Mouse (Mus musculus) urinary bladder, postnatal 25 days (tissue): ENCODE data around the gene Gm20604.

Experiments
- DNase-seq: peaks from one replicate; pipeline ENCODE4 v3.0.0; 2022; ENCODE audit warnings: low spot score

Gm20604 gene

DNA sequence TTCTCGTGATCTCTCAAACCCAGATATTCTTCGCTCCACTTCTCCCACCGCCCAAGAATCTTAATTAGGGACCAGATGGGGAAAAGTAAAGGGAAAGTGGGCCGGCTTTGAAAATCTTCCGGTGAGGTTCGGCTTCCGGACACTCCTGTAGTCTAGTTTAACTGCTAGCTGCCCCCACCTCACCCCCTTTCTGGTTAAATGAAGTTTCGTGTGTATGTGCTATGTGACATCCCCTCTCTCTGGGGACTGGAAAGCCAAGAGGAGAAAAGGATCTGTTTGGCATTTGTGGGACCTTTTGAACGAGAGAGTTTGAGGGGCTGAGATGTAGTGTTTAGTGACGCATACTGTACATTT, at the start of gene Gm20604:
Gm20604 (minus strand) TSS at position 270 of the 354 bp plus-strand sequence.
- DNase-seq = no peak

DNA sequence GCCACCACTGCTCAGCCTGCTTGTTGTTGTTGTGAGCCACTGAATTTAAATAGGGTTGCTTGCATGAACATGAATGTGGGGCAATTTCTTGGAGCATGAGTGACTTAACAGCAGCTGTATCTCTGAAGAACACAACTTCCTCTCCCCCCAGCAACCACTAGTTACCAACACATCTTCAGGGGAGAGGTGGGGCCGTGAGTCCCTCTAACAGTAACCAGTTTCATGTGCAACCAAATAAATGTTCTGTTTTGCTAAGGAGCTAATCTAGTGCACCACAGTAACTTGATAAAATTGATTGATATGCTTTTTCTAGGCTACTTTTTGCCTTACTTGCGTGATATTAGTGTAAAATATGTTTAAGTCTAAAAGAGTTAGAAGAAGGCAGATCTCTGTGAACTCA, 41.1 kb upstream of the Gm20604 start:
- DNase-seq = no peak

DNA sequence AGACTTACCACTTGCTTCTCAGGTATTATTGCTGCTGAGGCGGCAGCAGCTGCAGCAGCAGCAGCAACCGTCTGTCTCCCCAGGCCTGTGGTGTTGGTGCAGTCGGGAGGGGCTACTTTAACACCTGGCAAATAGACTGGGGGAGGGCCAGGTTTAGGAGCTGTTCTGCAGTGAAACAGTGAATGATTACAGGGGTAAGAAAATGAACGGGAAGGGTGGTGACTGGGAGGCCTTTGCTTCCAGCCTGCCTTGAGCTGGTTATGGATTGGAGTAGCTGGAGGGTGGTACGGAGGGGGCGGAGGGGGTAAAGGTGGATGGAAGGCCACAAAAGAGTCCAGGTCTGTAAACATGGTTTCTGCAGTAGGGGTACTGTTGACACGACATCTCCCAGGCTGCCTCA, 29.5 kb upstream of the Gm20604 start:
- no peak for DNase-seq

DNA sequence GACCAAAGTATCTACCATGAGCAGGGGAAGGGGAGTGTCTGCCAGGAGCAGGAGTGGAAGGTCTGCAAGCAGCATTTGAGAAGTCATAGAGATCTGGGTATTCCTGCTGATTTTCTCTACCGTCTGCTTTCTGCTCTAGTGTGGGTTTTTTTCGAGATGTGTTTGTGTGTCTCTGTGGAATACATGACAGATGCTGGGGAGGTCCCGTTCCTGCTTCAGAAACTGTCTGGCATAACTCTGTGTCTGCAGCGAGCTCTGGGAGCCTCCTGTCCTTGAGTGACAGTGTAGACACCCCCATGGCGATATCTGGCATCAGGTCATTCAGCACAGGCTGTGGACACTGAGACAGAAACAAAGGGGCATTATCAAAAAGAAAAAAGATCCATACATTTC, 27.1 kb upstream of the Gm20604 start:
- no peak for DNase-seq

DNA sequence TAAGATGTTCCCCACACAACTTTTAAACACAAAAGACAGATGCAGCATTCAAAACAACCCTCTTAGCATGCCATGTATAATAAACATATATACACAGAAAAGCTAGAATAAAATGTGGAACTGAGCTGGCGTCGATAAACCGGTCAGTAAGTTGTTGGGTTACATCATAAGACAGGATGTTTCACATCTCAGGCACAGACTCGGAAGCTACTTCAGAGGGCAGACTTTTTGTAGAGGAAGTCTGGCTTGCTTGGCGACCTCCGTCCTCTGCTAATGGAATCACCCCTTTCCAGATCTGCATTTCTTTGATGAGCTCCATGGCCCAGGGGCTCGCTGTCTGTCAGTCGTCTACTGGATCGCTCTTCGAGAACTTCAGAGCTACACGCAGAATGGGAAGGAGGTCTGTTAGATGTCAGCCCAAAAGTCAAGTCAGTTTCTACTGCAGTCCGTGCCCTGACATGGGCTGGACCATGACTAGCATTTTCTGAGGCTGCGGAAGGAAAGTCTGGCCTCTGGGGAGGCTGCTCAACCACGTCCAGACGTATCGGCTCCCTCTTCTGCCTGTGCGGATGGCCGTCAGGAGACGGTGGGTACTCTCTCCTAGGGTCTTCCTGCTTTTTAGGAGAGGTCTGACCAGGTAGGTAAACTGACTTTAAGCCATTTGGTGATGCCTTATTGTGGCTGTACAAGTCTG, 26.6 kb upstream of the Gm20604 start:
- DNase-seq = no peak

DNA sequence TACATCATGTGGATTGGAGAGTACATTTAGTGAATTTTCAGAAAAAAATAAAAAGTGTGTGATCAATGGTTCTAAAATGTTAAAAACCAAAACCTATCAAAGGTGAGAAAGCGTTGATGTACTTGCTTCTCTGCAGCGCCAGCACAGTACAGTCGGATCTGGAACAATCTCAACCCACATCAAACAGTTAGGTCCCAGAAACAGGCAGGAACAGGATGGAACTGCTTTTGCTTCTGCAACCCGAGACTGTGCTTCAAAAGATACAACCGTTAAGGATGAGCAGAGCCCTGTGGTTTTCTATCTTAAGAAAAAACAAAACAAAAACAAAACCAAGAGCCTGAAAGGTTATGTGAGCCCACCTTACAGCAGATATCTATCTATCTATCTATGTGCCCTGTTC, 24.4 kb upstream of the Gm20604 start:
- no peak for DNase-seq

DNA sequence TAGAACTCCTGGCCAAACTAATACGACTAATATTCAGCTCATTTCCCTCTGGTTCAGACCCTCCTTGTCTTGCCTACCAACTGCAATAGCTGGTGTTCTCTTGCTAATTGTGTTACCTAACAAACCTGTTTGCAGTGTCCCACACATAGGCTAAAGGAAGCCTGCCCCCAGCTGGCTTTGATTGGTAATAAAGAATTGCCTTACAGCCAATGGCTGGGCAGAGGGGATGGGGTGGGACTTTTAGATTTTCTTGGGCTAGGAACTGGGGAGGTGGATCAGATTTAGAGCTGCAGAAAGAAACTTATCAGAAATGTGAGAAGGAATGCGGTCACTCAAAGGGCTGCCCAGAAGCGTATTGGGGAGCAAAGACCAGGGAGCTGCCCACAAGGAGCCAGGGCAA, 21.0 kb upstream of the Gm20604 start:
- no peak for DNase-seq

DNA sequence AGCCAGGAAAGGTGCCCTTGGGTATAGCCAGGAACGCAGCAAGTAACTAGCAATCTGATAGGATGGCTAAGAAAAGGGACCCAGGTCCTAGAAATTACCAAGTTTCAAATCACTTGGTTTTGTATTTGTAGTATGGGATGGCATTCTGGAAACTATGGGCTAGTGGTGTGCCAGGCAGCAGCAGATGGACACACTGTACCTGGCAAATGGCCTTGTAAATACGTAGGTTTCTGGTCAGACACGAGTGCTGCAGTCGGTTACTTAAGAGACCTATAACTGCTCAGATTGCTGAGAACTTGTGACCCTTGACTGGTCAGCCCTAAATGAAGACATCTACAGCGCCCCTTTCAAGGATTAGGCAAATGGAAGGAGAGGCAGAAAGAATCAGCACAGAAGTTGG, 19.7 kb upstream of the Gm20604 start:
- no peak for DNase-seq

DNA sequence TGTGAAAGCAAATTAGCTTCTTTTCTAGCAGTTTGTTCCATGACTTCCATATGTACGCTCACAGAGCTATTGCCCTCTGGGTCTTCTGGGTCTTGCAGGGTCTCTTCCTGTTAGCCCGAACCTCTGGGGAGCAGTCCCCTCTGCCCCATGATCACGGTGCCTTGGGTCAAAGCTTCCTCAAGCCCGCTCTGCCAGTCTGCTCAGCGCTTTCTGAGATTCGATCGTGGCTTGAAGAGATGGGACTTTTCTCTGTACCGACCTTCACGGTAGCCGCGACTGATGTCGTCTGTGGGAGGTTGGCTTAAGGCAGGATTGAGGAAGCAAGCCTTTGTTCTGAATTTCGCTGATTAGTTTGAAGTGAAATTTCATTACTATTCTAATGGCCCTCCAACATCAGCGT, 17.6 kb upstream of the Gm20604 start:
- no peak for DNase-seq

DNA sequence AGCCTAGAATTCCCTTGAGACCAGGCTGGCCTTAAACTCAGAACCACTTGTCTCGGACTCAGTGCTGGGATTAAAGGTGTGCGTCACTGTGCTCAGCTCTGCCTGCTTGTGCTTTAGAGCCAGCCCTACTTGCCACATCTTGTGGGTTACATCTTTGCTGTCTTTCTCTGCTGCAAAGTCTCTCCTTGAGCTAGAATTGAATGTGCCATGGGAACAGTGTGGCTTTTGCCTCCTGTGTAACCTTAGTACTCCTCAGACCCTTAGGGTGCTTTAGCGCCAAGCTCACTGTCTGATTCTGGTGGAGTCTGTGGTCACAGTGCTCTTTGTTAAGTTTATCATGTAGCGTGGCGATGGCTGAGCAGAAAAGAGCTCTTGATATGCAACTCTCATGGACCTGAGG, 14.2 kb upstream of the Gm20604 start:
- DNase-seq = no peak

DNA sequence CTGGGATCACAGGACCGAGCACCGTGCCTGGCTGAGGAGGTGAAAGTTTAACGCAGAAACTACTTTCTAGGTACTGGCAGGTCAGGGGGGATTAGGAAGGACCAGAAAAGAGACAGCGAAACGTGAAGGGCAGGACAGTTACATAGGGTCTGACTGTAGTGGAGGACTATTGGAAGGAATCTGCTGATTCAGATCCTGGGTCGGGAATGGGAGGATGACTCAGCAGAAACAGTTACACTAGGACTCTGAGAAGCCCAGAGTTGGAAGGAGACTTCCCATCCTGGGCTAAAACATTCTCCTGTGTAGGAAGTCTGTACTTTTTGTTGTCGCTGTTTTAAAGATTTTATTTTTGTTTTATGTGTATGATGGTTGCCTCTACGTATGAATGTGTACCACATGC, 13.1 kb upstream of the Gm20604 start:
- no peak for DNase-seq

DNA sequence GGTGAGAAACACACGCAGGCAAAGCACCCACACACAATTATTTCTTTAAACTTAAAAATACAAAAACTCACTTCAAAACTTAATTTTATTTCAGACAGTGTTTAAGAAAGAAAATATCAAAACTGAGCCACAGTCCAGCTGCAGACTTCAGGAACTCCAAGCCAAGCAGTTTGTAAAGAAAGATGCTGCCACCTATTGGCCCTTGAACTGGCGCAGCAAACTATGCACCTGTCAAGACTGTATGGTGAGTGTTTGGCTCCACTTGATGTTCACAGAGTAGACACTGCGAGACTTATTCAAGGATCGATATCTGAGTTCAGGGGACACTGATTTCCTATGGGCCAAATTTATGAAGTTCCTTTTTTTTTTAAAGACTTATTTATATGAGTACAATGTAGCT, 10.5 kb upstream of the Gm20604 start:
- no peak for DNase-seq

DNA sequence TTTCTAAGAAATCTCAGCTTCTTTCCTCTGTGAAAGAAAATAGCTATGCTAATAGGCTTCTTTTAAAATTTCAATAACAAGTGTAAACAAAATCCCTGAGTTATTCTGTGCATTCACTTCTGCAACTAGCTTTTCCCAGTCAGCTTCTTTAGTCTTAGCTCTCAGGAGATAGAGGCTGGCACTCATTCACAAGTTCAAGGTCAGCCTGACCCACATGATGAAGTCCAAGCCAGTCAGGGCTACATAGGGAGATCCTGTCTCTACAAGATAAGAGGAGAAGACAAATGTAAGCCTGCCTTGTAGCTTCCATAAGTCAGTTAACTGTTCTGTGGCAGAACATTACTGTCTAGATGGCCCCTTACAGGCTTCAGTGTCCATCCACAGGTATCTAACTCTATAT, 5.2 kb upstream of the Gm20604 start:
- DNase-seq = no peak

DNA sequence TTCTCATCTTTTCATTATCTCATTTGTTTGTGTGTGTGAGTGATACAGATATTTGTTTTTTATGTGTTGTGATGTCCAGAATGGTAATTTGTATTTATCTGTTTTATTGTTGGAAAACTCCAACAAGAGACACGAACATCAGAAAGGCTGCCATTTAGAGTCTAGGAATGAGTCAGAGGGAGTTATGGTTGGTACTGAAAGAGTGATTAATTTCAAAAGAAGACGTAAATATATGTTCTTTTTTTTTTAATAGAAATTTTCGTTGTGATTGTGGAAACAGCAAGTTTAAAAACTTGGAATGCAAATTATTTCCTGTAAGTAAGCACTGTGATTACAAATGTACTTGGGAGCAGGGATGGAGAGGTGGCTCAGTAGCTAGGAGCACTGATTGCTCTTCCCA, 3.2 kb upstream of the Gm20604 start:
- DNase-seq = no peak

DNA sequence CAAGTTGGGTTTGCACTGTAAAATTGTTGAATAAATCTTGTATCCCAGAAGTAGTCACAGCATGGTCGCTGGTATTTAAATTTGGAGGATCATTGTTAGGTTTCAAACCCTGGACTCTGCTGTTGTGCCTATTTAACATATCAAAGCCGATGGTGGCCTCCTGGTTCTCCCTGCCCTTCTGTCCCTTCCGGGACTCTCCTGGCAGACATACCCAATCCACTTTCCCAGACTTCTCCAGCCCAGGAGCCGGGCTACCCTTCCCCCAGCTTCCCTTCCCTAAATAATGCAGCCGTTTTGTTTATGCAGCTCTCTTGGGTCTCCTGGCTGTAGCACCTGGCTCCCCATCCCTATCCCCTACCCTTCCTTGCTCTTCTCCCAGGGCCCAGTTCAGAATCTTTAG, 464 bp upstream of the Gm20604 start:
- no peak for DNase-seq

DNA sequence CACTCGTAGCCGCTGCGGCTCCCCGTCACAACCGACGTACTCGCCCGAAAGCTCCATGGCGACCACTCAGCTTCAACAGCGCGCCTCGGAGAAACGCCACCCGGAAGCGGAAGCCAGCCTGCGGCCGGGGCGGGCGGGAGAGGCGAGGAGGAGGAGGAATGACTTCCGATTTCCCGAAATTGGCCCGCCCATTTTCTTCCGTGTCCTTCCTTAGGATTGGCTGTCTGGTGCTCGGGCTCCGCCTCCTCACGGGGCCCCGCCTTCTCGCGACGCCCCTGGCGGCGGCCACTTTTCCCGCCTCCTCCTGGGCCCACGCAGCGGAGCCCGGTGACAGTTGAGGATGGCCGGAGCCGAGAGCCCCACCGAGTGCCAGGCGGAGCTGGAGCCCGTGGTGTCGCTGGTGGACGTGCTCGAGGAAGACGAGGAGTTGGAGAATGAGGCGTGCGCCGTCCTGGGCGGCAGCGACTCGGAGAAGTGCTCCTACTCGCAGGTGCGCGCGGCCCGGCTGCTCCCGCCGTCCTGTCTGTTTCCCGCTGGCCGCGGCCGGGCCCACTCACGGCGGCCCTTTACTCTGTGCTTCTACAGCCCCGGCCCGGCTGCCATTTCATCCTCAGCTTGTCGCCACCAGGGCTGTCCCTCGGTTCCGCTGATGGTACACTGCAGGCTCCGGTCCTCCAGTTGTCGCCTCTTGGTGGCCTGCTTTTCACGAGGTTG, 626 bp downstream of the Gm20604 start, which contains the start of the genes Gm28051, Gon7 and Ubr7:
Gm28051 (minus strand) TSS at position 77 of the 714 bp plus-strand sequence.
Gon7 (minus strand) TSS at position 115 of the 714 bp plus-strand sequence.
Ubr7 (plus strand) TSS at position 279 of the 714 bp plus-strand sequence.
- peak; percentile 91 for DNase-seq

DNA sequence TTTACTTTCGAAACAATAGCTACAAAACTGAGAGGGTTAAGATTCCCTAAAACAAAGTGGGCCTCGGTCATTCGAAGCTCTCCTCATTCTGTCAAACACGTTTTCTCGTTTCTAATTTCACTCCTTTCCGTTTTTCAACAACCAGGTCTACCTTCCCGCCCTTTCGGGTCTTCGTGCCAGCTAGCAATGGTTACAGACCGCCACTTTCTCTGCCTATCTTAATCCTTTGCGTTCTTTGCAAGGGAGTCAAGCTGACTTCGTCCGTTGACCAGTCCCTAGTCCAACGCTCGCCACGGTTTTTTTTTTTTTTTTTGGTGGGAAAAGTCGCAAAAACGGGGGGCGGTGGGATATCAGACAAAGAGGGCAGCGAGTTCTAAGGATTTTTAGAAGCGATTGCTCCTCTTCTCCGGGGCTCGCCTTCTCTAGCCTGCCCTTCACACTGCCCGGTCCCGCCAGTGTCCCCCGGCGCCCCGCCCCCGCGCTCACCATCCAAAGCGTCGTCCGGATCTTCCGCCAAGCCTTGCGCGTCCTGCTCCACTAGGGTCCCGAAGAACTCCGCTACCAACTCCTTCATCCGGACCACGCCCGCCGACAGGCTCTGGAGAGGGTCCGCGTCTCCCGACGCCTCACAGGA, 1.3 kb downstream of the Gm20604 start:
- DNase-seq = peak; percentile 85

DNA sequence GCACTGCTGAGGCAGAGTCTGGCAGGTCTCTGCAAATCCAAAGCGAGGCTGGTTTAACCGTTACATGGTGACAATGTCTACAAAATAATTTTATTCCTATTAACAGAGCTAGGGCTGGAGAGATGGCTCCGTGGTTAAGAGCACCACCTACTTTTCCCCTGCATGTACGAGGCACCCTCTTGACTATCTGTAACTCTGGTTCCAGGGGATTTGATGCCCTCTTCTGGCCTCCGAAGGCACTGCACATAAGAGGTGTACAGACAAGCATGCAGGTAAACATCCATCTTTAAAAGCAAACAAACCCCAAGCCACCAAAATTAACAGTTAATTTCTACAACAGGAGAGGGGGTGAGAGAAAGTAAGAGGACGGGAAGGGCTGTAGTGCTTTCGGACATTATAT, 2.2 kb downstream of the Gm20604 start:
- no peak for DNase-seq

DNA sequence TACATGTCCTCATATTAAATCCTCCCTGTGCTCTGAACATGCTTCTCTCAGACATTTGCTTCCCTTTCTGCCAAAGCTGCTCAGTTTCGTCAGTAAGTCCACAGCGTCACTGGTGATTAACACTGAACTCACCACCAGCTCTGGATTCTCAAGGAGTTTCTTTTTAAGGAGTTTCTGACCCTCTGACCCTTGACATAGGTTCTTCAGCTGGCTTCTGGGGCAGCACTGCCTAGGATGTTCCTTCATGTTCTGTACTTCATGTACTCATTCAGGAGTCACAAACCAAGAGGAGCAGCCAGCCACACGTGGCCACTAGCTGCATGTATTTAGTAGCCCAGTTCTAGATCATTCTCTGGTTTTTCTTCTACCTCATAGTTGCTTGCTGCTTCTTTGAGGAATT, 10.2 kb downstream of the Gm20604 start:
- DNase-seq = no peak

DNA sequence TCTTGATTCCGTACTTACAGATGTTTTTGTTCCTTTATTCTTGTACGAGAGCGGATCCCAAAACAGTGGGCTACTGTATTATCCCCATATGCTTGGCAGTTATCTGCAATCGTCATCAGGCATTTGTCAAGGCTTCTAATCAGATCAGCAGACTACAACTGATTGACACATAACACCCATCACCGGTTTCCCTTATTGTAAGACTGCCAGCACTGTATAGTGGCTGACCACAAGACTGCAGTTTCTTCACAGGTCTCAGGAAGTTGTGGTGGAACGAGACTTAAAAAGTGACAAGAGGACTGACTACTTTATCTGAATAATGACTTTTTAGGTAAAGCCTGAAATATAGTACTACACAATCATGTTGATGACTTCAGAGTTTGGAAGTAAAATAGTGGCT, 13.6 kb downstream of the Gm20604 start:
- DNase-seq = no peak

DNA sequence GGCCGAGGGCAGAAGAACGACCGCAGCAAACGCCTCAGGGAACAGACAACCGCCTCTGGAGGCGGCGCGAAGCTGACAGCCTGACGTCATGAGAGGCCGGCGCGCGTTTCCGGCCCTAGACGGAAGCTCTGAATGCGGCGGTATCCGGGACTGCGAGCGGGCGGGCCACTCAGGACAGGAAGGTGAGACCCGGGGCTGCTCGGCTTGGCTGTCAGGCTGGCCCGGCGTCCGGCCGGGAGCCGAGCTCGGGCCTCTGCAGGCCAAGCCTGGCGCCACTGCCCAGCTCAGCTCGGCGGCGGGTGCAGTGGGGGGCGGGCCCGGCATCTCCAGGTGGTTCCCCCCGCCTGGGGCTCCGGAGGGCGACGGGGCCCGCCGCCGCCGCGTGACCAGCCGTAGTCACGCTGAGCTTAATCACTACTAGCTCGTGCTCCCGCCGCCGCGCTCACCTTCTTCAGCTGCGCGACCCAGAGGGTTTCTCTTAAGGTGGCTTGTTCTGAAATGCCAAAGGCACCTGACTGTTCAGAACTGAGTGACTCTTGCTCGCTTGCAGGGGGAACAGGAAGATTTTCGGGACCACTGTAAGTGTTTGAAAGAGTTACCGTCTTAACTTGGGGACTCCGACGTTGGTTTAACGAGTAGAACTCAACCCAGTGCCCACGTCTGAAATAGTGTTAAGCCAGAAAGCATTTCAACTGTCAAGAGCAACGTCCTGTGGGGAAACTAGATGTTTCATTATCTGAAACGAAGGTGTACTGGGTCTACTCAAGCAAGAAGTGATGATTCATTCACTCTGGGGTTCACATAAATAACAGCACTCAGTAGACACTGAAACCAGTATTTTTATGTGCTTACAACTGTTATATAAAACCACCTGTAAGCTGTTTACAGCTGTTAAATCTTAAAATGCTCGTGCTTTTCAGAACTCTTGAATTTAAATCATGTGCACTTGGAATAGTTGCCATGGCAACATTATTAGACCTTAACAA, 14.6 kb downstream of the Gm20604 start, which contains the start of the genes Moap1 and Tmem251:
Moap1 (minus strand) TSS at position 73 of the 986 bp plus-strand sequence.
Tmem251 (plus strand) TSS at position 174 of the 986 bp plus-strand sequence.
- peak; percentile 80 for DNase-seq
